Mouse (Mus musculus): Measurements from ENCODE around the gene Evi5. TPM values are rescaled to one million over a fixed set of nuclear protein-coding genes. Genes with fewer than 3 reads are reported as not detected.
A peak's percentile ranks its signal among the peaks of the same experiment; 100 is the strongest.

Evi5 gene
- 56.5 and 58.5 TPM in 2 replicates for polyA plus RNA-seq (2016; fragmentation: Nextera tagmentation; extraction: Ambion mirVana)

DNA sequence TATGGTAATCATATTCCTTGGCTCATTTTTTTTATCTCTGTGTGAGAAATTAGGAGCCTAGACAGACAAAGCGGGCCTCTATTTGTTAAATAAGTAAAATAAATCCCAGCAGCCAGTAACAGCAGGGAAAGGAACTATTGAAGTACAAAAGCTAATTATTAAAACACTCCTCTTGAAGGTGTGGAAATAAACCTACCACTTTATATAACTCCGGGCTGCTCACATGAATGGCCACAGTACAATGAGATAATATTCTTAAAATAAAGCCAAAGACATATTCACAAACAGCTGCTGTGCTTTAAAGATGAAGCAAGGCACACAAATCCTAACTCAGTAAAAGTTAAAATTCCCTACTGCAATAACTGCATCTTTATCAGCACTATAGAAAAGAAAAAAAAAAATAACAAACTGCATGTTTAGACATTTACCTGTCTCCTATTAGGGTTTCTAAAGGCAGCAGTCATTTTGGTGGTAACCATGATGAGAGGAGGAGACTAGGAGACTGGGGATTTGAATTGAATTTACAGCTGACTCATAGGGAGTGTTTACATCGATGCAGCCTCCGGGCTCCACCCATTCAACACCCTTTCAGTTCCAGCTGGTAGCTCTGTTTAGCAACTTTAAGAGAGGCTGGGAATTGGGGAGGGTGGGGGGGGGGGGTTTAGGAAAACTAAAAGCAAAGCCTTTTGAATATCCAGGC, at the start of gene Evi5:
Gene Evi5, minus strand, starts transcription at position 547 of the 700 bp plus-strand sequence.
- H3K4me1 ChIP-seq = peaks cover 62% of the 10 kb centered on the region
- 24% methylated on average over 4 of the region's 4 CpGs for WGBS (ENCODE audit: insufficient replicate concordance)

GRCm38 (mm10) chr5:107924564-107924963, 49.7 kb upstream of the Evi5 start:
- no peak overlapping the region for H3K9ac ChIP-seq
- H3K9me3 ChIP-seq (replicated peaks) = no peaks in the 10 kb centered on the region
- WGBS (ENCODE audit: insufficient replicate concordance) = 81% methylated on average over 8 of the region's 8 CpGs
- ATAC-seq = no peak
- H3K27ac ChIP-seq = no peak overlapping the region
- H3K4me2 ChIP-seq = no peak overlapping the region
- H3K4me1 ChIP-seq = peaks cover 15% of the 10 kb centered on the region; the same call in 1 of the 2 replicates
- H3K4me3 ChIP-seq = no peak overlapping the region
- H3K36me3 ChIP-seq = no peaks in the 10 kb centered on the region; the same call in 1 of the 2 replicates
- H3K27me3 ChIP-seq (replicated peaks) = no peaks in the 10 kb centered on the region

More for the DNA sequence above, at the start of gene Evi5:
- H3K9ac ChIP-seq = peak within 1 kb of the TSS; percentile 81
- no peaks in the 10 kb centered on the region for H3K27me3 ChIP-seq (replicated peaks)
- ATAC-seq = peak; percentile 91
- H3K9me3 ChIP-seq (replicated peaks) = no peaks in the 10 kb centered on the region
- peaks cover 19% of the 10 kb centered on the region for H3K36me3 ChIP-seq
- peak within 1 kb of the TSS; percentile 71 for H3K4me3 ChIP-seq
- peak within 1 kb of the TSS; percentile 70 for H3K4me2 ChIP-seq
- H3K27ac ChIP-seq = peak within 1 kb of the TSS; percentile 100

- Histone ChIP-seq H3K27ac (no peak overlapping the region), H3K9ac (no peak overlapping the region), H3K27me3 (replicated peaks) (no peaks in the 10 kb centered on the region), H3K9me3 (replicated peaks) (no peaks in the 10 kb centered on the region), H3K4me2 (no peak overlapping the region), H3K36me3 (peaks cover 4% of the 10 kb centered on the region; the same call in 1 of the 2 replicates), H3K4me1 (peaks cover 13% of the 10 kb centered on the region; the same call in 1 of the 2 replicates), H3K4me3 (no peak overlapping the region)
- WGBS (ENCODE audit: insufficient replicate concordance) = 64% methylated on average over 1 of the region's 1 CpGs
- ATAC-seq = no peak
Observed at GRCm38 (mm10) chr5:107922836-107923235, 47.9 kb upstream of the Evi5 start.

DNA sequence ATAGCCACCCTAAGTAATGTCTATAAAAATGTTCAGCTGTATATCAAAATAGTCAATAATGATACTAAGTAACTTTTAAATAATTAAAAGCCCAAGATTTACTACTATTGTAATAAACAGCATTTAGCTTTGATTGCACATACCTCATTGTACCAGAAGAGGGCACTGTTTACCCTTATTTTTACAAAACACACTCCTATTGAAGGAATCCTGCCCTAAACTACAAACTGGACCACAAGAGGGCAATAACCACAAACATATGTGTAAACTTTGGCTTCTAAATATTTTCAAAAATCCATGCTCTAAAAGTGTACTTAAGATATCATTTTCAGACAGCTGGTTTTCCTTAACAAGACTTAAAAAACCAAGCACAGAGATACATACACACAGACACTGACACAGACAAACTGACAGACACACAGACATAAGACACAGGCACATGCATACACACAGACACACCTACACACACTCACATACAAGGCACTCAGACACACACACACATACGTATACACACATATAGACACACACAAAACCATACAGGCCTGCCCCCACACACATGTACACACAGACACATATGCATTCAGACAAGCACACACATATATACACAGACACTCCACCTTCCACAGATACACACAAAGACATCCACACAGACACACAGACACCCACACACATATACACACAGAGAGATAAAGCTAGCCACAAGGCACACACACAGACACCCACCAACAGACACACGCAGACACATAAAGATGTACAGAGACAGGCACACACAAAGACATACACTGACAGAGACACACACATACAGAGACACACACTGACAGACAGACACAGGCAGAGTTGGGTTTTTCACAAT, 46.7 kb upstream of the Evi5 start:
- no peaks in the 10 kb centered on the region for H3K9me3 ChIP-seq (replicated peaks)
- 77% methylated on average over 2 of the region's 2 CpGs for WGBS (ENCODE audit: insufficient replicate concordance)
- peaks cover 4% of the 10 kb centered on the region; the same call in 1 of the 2 replicates for H3K36me3 ChIP-seq
- H3K4me1 ChIP-seq = peaks cover 9% of the 10 kb centered on the region; the same call in 1 of the 2 replicates
- peak; percentile 40; the same call in 1 of the 2 replicates for ATAC-seq
- H3K4me2 ChIP-seq = no peak overlapping the region
- H3K9ac ChIP-seq = no peak overlapping the region
- no peak overlapping the region for H3K4me3 ChIP-seq
- H3K27ac ChIP-seq = no peak overlapping the region
- H3K27me3 ChIP-seq (replicated peaks) = no peaks in the 10 kb centered on the region

DNA sequence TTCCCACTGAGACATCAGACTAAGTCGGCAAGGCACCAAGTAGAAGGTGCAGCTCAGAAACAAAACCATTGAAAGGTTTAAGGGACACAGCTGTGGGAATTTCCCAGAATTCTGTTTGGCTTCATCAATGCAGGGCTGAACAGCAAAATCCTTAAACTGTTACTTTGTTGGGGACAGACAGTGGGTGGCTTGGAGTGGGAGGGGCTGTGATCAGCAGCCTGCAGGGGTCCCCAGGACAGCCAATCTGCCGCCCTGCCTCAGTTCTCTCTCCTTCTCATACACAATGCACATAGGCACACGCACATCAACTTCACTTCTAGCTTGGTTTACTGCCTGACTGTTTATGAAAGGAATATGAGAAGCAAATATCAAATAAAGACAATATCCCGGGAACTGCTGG, 40.4 kb upstream of the Evi5 start:
- ATAC-seq = no peak
- H3K27ac ChIP-seq = no peak overlapping the region
- no peak overlapping the region for H3K4me3 ChIP-seq
- H3K4me2 ChIP-seq = no peak overlapping the region
- 63% methylated on average over 4 of the region's 4 CpGs for WGBS (ENCODE audit: insufficient replicate concordance)
- no peaks in the 10 kb centered on the region for H3K9me3 ChIP-seq (replicated peaks)
- no peak overlapping the region for H3K9ac ChIP-seq
- no peaks in the 10 kb centered on the region for H3K27me3 ChIP-seq (replicated peaks)
- H3K4me1 ChIP-seq = no peaks in the 10 kb centered on the region
- H3K36me3 ChIP-seq = peaks cover 6% of the 10 kb centered on the region

DNA sequence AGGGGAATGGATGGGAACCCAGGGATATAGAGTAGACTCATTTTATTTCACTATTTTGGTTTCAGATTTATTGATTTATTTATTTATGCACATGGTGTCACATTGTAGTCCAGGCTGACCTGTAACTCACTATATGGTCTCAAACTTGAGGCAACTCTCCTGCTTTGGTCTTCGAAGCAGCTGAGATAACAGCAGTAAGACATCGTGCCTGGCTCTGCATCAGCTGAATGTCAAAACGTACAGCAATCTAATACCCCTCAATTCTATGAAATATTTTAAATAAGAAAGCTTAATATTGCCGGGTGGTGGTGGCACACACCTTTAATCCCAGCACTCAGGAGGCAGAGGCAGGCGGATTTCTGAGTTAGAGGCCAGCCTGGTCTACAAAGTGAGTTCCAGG, 36.1 kb upstream of the Evi5 start:
- Histone ChIP-seq H3K9me3 (replicated peaks) (no peaks in the 10 kb centered on the region), H3K4me3 (no peak overlapping the region), H3K27me3 (replicated peaks) (no peaks in the 10 kb centered on the region), H3K4me1 (no peaks in the 10 kb centered on the region), H3K4me2 (no peak overlapping the region), H3K9ac (no peak overlapping the region), H3K27ac (no peak overlapping the region), H3K36me3 (peaks cover 43% of the 10 kb centered on the region)
- 70% methylated on average over 5 of the region's 5 CpGs for WGBS (ENCODE audit: insufficient replicate concordance)
- ATAC-seq = no peak

- H3K4me2 ChIP-seq = no peak overlapping the region
- no peak for ATAC-seq
- WGBS (ENCODE audit: insufficient replicate concordance) = 44% methylated on average over 5 of the region's 5 CpGs
- no peak overlapping the region for H3K27ac ChIP-seq
- H3K9me3 ChIP-seq (replicated peaks) = no peaks in the 10 kb centered on the region
- peaks cover 52% of the 10 kb centered on the region for H3K36me3 ChIP-seq
- H3K4me1 ChIP-seq = no peaks in the 10 kb centered on the region
- no peak overlapping the region for H3K4me3 ChIP-seq
- no peaks in the 10 kb centered on the region for H3K27me3 ChIP-seq (replicated peaks)
- H3K9ac ChIP-seq = no peak overlapping the region
Observed at GRCm38 (mm10) chr5:107910084-107910616, 35.2 kb upstream of the Evi5 start.

GRCm38 (mm10) chr5:107909668-107910067, 34.8 kb upstream of the Evi5 start:
- H3K4me1 ChIP-seq = no peaks in the 10 kb centered on the region
- no peak for ATAC-seq
- no peak overlapping the region for H3K27ac ChIP-seq
- WGBS (ENCODE audit: insufficient replicate concordance) = 79% methylated on average over 3 of the region's 3 CpGs
- H3K9me3 ChIP-seq (replicated peaks) = no peaks in the 10 kb centered on the region
- H3K9ac ChIP-seq = no peak overlapping the region
- H3K4me2 ChIP-seq = no peak overlapping the region
- peaks cover 57% of the 10 kb centered on the region for H3K36me3 ChIP-seq
- no peak overlapping the region for H3K4me3 ChIP-seq
- no peaks in the 10 kb centered on the region for H3K27me3 ChIP-seq (replicated peaks)

GRCm38 (mm10) chr5:107908514-107909110, 33.7 kb upstream of the Evi5 start:
- Histone ChIP-seq H3K36me3 (peaks cover 67% of the 10 kb centered on the region), H3K4me2 (no peak overlapping the region), H3K4me1 (peaks cover 3% of the 10 kb centered on the region; the same call in 1 of the 2 replicates), H3K4me3 (no peak overlapping the region), H3K9ac (no peak overlapping the region), H3K27ac (no peak overlapping the region), H3K9me3 (replicated peaks) (no peaks in the 10 kb centered on the region), H3K27me3 (replicated peaks) (no peaks in the 10 kb centered on the region)
- 64% methylated on average over 2 of the region's 2 CpGs for WGBS (ENCODE audit: insufficient replicate concordance)
- peak; percentile 38 for ATAC-seq

- 67% methylated on average over 3 of the region's 3 CpGs for WGBS (ENCODE audit: insufficient replicate concordance)
- no peak for ATAC-seq
- peaks cover 77% of the 10 kb centered on the region for H3K36me3 ChIP-seq
- H3K4me3 ChIP-seq = no peak overlapping the region
- H3K9ac ChIP-seq = no peak overlapping the region
- no peak overlapping the region for H3K27ac ChIP-seq
- H3K27me3 ChIP-seq (replicated peaks) = no peaks in the 10 kb centered on the region
- H3K9me3 ChIP-seq (replicated peaks) = no peaks in the 10 kb centered on the region
- no peak overlapping the region for H3K4me2 ChIP-seq
- peaks cover 30% of the 10 kb centered on the region for H3K4me1 ChIP-seq
Observed at GRCm38 (mm10) chr5:107904325-107904724, 29.4 kb upstream of the Evi5 start.

DNA sequence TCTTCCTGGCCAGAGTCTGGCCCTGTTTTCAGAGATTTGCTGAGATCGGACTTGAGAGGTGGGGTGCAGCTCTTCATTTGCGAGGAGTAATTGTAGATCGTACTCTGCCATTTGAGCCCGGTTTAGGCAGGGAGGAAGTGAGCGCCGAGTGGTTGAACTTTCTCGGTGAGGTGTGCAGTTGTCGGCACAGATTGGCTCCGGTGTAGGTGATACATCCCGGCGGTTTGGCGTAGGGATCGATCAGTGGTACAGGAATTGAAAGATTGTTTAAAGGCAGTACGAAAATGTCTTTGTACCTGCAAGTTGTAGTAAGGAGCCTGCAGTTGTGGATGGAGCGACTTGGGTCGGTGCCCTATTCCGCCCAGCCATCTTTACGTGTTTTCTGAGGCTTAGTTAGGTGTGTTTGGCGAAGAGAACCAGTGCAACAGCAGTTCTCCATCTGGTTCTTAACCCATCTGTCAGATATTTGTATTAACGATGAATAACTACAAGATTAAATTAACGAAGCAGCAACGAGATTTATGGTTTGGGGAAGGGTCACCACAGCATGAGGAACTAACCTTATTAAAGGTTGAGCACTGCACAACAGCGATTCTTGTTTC, 26.2 kb upstream of the Evi5 start:
- Histone ChIP-seq H3K27ac (peak overlapping the region; percentile 87), H3K4me2 (peak overlapping the region; percentile 79), H3K27me3 (replicated peaks) (peaks cover 6% of the 10 kb centered on the region; the same call in 1 of the 2 replicates), H3K36me3 (peaks cover 45% of the 10 kb centered on the region), H3K9me3 (replicated peaks) (no peaks in the 10 kb centered on the region), H3K4me1 (peaks cover 30% of the 10 kb centered on the region), H3K9ac (peak overlapping the region; percentile 93), H3K4me3 (peak overlapping the region; percentile 92)
- peak; percentile 28 for ATAC-seq
- WGBS (ENCODE audit: insufficient replicate concordance) = 0% methylated on average over 23 of the region's 23 CpGs

Data from liver, embryonic 12.5 days (tissue).